Mouse (Mus musculus) erythroblast, embryonic 14.5 days (primary cell): ENCODE results near the gene Adora1. TPM values are rescaled to one million over a fixed set of nuclear protein-coding genes. Genes with fewer than 3 reads are reported as not detected.

ENCODE experiments used
- H3K27me3 ChIP-seq: 2 replicates; pipeline ENCODE4 v1.6.1; 2012; ENCODE audit warnings: inconsistent platforms; ENCODE audit not compliant: control insufficient read depth
- H3K36me3 ChIP-seq: 2 replicates; pipeline ENCODE4 v1.6.1; 2012; ENCODE audit warnings: mild to moderate bottlenecking, inconsistent platforms; ENCODE audit not compliant: control insufficient read depth
- H3K4me1 ChIP-seq: 2 replicates; pipeline ENCODE4 v1.6.1; 2012; ENCODE audit warnings: inconsistent platforms; ENCODE audit not compliant: control insufficient read depth
- H3K4me3 ChIP-seq: replicated peaks from 2 replicates; pipeline ENCODE3; 2012; ENCODE audit warnings: moderate library complexity, mild to moderate bottlenecking, inconsistent platforms
- H3K9me3 ChIP-seq: 2 replicates; pipeline ENCODE4 v1.6.1; 2012; ENCODE audit warnings: low read length, inconsistent platforms, mixed read lengths; ENCODE audit not compliant: control insufficient read depth
- GATA1 ChIP-seq: IDR thresholded peaks from 2 replicates; pipeline ENCODE4 v1.6.1; 2012; ENCODE audit warnings: low read length, inconsistent platforms, mixed read lengths
- TAL1 ChIP-seq: IDR thresholded peaks from 3 replicates; pipeline ENCODE4 v1.6.1; 2012; ENCODE audit warnings: low read length, inconsistent platforms, mixed read lengths
- polyA plus RNA-seq: library from polyadenylated mRNA; stranded (reverse); fragments of >175 nt; gene quantifications from 2 replicates; pipeline ENCODE4 v1.2.3, GENCODE M21; 2012

The Adora1 gene
- polyA plus RNA-seq, 1 experiment, result not detected

DNA sequence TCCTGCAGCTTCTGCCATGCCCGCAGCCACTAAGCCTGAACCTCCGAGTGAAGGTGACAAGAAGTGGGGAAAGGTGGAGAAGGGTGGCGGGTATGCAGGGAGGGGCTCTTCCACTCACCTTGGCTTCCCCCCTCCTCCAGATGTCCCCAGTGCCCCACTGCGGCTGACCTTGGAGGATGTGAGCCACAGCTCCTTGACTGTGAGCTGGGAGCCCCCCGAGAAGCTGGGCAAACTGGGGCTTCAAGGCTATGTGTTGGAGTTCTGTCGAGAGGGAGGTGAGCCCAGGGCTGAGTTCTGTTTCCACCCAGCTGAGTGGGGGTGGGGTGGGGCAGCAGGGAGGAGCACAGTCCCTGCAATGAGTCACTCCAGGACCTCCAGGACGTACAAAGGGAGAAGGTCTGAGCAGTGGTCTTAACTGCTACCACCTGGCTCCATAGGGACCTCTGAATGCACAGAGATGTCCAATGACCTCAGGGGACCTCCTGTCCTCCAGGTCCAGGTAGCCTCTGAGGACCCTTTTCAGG is 41.5 kb downstream of the Adora1 start:
- Histone ChIP-seq H3K27me3 (peaks cover 9% of the 10 kb centered on the region), H3K4me1 (no peaks in the 10 kb centered on the region), H3K4me3 (no peak overlapping the region), H3K36me3 (no peaks in the 10 kb centered on the region), H3K9me3 (no peaks in the 10 kb centered on the region)
- TF ChIP-seq GATA1 (no peak), TAL1 (no peak)

DNA sequence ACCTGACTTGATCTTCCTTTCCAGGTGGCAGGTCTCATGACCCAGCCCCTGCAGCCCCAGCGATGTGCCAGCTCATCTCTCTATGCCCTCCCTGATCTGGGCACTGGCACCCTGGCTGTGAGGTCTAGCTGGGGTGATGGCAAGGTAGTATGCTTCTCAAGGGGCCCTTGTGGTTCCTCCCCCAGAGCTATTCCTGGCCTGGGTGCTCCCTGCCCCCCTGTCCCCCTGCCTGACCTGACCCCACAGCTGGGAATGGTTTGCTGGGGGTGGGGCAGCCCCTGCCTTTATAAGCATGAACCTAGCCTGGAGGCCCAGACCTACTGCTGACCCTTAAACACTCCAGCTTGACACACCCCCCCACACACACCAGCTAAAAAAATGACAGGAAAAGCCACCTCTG is 42.1 kb downstream of the Adora1 start, which contains the start of gene Mybph:
Gene Mybph (plus strand): TSS at position 323 of the 400 bp plus-strand sequence.
- Histone ChIP-seq H3K27me3 (peaks cover 10% of the 10 kb centered on the region), H3K9me3 (no peaks in the 10 kb centered on the region), H3K4me1 (no peaks in the 10 kb centered on the region), H3K4me3 (no peak within 1 kb of the TSS), H3K36me3 (no peaks in the 10 kb centered on the region)
- TF ChIP-seq GATA1, result no peak
- TF ChIP-seq TAL1, result no peak

DNA sequence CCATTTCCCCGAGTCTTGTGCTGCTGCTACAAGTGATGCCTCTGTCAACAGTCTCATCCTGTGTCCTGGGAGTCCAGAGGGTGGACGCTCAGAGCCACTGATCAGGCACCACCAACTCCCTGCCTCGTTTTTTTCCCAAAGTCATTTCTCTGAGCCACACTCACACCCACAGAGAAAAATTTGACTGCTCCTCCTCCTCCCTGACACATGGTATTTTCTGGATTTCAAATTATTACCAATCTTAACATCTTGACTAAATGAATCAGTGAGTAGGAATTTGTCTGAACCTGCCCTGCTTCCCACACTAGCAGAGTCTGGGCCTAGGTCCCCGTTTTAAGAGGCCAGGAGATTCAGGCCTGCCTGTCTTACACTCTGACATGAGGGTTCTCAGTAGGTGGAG is 43.2 kb downstream of the Adora1 start:
- H3K27me3 ChIP-seq, result peaks cover 12% of the 10 kb centered on the region
- H3K4me3 ChIP-seq, result no peak overlapping the region
- no peaks in the 10 kb centered on the region for H3K4me1 ChIP-seq
- no peak for TF ChIP-seq GATA1
- TF ChIP-seq TAL1, result no peak
- no peaks in the 10 kb centered on the region for H3K36me3 ChIP-seq
- H3K9me3 ChIP-seq, result no peaks in the 10 kb centered on the region

DNA sequence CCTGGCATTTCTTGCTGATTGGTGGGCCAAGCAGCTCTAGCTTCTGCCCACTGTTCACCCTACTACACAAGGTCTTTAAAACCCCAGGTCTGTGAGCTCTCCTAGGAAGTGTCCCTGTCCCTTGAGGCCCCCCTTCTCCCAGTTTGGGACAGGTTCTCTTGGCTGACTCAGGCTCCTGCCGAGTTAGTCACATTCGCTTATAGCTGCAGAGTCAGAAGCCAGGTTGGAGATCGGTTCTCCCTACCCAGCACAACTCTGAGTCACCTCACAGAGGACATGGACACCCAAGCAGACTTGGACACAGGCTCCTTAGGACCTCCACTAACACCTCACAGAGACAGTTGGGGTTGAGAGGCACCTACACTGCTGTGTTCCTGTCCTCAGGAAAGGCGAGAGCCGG is 44.0 kb downstream of the Adora1 start:
- Histone ChIP-seq H3K4me3 (no peak overlapping the region), H3K4me1 (no peaks in the 10 kb centered on the region), H3K27me3 (peaks cover 12% of the 10 kb centered on the region), H3K36me3 (no peaks in the 10 kb centered on the region), H3K9me3 (no peaks in the 10 kb centered on the region)
- TF ChIP-seq TAL1, result no peak
- TF ChIP-seq GATA1, result no peak

DNA sequence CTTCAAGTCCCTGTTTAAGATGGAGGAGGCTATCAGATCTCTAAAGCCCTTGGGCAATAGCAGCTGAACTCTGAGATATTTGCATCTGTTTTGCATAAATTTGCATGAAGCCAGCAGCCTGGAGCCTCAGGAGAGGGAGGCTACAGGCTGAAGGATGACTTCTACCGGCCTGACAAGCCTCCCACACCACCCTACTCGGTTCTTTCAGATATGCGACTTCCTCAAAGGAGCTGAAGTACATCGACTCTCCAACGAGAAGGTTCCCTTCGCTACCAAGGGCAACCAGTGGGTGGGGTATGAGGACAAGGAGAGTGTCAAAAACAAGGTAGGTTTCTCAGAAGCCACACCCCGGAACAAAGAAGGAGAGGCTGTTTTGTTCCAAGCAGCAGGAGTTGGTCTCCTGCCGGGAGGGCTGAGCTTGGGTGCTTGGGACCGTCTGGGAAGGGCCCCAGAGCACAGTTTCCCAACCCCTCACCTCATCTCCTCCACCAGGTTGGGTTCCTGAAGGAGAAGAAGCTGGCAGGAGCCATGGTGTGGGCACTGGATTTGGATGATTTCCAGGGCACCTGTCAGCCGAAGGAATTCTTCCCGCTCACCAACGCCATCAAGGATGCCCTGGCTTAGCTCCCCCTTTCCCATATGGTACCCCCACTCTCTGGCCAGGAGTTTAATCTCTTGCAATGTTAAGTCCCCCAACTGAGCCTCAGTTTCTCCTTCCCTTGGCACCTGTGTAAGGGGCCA is 46.1 kb downstream of the Adora1 start:
- Histone ChIP-seq H3K4me3 (no peak overlapping the region), H3K27me3 (peaks cover 12% of the 10 kb centered on the region), H3K9me3 (no peaks in the 10 kb centered on the region), H3K4me1 (no peaks in the 10 kb centered on the region), H3K36me3 (no peaks in the 10 kb centered on the region)
- TF ChIP-seq GATA1 (no peak), TAL1 (no peak)

DNA sequence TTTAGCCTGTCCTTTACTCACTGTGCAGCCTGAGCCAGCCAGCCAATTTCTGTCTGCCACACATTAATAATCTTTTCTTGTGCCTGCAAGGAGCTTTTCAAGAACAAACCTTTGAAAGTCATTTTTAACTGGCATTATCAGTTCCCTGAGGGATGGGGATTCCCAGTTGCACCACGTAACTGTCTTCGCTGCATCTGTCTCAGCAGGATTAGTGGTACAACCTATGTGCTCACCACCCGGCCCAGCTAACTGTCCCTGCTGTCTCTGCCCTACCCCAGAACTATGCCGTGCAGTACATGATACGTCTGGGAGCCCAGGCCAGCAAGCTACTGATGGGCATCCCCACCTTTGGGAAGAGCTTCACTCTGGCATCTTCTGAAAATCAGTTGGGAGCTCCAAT is 47.0 kb downstream of the Adora1 start:
- H3K27me3 ChIP-seq, result peaks cover 12% of the 10 kb centered on the region
- TF ChIP-seq TAL1, result no peak
- TF ChIP-seq GATA1, result no peak
- H3K4me3 ChIP-seq, result no peak overlapping the region
- no peaks in the 10 kb centered on the region for H3K4me1 ChIP-seq
- H3K36me3 ChIP-seq, result no peaks in the 10 kb centered on the region
- H3K9me3 ChIP-seq, result no peaks in the 10 kb centered on the region

DNA sequence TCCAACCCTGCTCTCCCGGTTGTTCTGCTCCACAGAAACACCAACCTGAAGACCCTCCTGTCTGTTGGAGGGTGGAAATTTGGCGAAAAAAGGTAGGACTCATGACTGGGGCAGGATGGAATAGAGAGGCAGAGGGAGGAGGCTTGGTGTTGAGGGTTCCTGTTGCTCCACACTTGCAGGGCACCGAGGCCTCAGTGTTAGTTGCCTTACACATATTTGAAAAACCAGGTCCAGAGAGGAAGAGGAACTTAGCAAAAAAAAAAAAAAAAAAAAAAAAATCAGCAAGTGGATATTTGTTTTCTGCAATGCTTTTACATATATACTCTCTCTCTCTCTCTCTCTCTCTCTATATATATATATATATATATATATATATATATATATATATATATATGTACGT is 51.1 kb downstream of the Adora1 start:
- Histone ChIP-seq H3K4me3 (no peak overlapping the region), H3K36me3 (no peaks in the 10 kb centered on the region), H3K9me3 (no peaks in the 10 kb centered on the region), H3K27me3 (peaks cover 7% of the 10 kb centered on the region), H3K4me1 (no peaks in the 10 kb centered on the region)
- TF ChIP-seq TAL1 (no peak), GATA1 (no peak)

DNA sequence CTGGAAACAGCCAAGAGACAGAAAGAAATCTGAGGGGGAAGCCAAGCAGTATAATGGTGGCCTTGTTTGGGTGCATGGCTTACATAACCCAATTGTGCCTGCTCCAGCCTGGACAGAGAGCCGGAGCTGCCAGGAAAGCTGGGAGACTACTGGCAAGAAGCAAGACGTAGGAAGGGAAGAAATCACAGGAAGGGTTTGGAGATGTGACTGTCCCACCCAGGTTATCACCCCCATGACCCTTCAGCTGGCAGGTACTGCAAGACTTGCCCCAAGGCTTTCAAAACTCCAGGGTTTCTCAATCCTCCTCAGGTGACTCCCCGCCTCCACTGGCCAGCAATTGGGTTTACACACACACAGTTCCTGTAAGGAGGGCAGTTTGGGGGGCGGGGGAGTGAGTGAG is 53.2 kb downstream of the Adora1 start, which contains the start of gene Chil1:
Gene Chil1 (plus strand): TSS at position 152 of the 400 bp plus-strand sequence.
- Histone ChIP-seq H3K27me3 (no peaks in the 10 kb centered on the region), H3K4me1 (no peaks in the 10 kb centered on the region), H3K9me3 (no peaks in the 10 kb centered on the region), H3K36me3 (no peaks in the 10 kb centered on the region), H3K4me3 (no peak within 1 kb of the TSS)
- no peak for TF ChIP-seq GATA1
- TF ChIP-seq TAL1, result no peak

DNA sequence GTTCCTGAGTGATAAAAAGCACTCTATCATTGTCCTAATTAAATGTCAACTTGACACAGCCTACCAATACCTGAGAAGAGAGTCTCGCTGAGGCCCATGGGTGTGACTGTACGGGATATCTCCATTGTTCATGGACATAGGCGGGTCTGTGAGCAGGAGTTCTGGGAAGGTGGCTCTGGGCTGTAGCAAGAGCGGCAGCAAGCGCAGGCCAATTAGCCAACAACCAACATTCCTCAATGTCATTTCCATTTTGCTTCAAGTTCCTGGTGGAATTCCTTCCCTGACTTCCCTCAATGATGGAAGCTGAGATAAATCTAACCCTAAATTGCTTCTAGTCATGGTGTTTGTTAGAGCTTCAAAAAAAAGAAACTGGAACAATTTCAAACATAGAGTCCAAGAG is 57.3 kb downstream of the Adora1 start:
- Histone ChIP-seq H3K9me3 (no peaks in the 10 kb centered on the region), H3K27me3 (no peaks in the 10 kb centered on the region), H3K36me3 (no peaks in the 10 kb centered on the region), H3K4me1 (no peaks in the 10 kb centered on the region), H3K4me3 (no peak overlapping the region)
- TF ChIP-seq TAL1 (no peak), GATA1 (no peak)

DNA sequence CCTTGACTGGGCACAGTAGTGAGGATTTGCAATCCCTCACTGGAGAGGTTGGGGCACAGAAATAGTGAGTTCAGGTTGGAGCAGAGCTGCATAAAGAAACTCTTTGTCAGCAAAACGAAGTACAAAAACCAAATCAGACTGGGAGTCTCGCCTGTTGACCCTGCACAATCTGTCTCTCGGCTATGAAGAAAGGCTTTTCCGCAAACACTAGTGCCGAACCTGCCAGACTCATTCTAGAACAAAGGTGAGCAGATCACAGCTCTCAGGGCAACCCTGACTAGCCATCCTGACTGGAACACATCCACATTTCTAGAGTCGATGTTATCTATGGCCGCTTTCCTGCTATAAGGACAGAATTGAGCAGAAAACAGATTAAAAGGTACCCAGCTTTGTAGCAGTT is 62.1 kb downstream of the Adora1 start:
- Histone ChIP-seq H3K4me1 (peaks cover 6% of the 10 kb centered on the region), H3K27me3 (no peaks in the 10 kb centered on the region), H3K9me3 (no peaks in the 10 kb centered on the region), H3K4me3 (no peak overlapping the region), H3K36me3 (no peaks in the 10 kb centered on the region)
- TF ChIP-seq GATA1 (no peak), TAL1 (no peak)
